Mouse (Mus musculus) bone marrow, adult 2 months (tissue): ENCODE data around the gene Prpf40b. TPM values are rescaled to one million over a fixed set of nuclear protein-coding genes. Genes with fewer than 3 reads are reported as not detected.

Source experiments
- H3K27ac ChIP-seq: fragments of 200-500 bp; 2 replicates; pipeline ENCODE4 v1.5.1; 2012; ENCODE audit warnings: low read depth, mild to moderate bottlenecking, control low read depth, inconsistent platforms, low read length; ENCODE audit not compliant: control insufficient read depth, poor library complexity, insufficient read depth
- H3K4me1 ChIP-seq: fragments of 200-500 bp; 2 replicates; pipeline ENCODE4 v1.6.1; 2011; ENCODE audit warnings: low read length; ENCODE audit not compliant: control insufficient read depth, insufficient read depth
- H3K4me3 ChIP-seq: fragments of 200-500 bp; replicated peaks from 2 replicates; pipeline ENCODE3; 2011; ENCODE audit warnings: mild to moderate bottlenecking, low read depth, low read length, control low read depth; ENCODE audit not compliant: control insufficient read depth
- CTCF ChIP-seq: fragments of 200-500 bp; IDR thresholded peaks from 2 replicates; pipeline ENCODE4 v1.5.1; 2011; ENCODE audit warnings: low read length, control low read depth; ENCODE audit not compliant: control insufficient read depth, insufficient read depth
- POLR2A ChIP-seq: fragments of 200-500 bp; IDR thresholded peaks from 2 replicates; pipeline ENCODE4 v1.6.1; 2011; ENCODE audit warnings: low read depth, mild to moderate bottlenecking, control low read depth, low read length, borderline replicate concordance; ENCODE audit not compliant: control insufficient read depth
- WGBS: fragments of 180-500 bp; shearing (Covaris S2); methylation state at CpG from one replicate; pipeline ENCODE4 v1.1.7; 2018; 5-methylcytosine and 5-hydroxymethylcytosine counted together
- polyA plus RNA-seq: library from polyadenylated mRNA; stranded (reverse); fragments of >200 nt; gene quantifications from 2 replicates; pipeline ENCODE4 v1.2.4, GENCODE M21; 2011; ENCODE audit warnings: low replicate concordance; ENCODE audit not compliant: missing spikeins, insufficient read depth, insufficient read length

The Prpf40b gene
- polyA plus RNA-seq, 1 experiment = 16.0 TPM

GRCm38 (mm10) chr15:99278271-99278670 lies 16.6 kb upstream of the Prpf40b start:
- H3K4me3 ChIP-seq = no peak overlapping the region
- no peak overlapping the region for H3K27ac ChIP-seq
- no peaks in the 10 kb centered on the region for H3K4me1 ChIP-seq
- WGBS = 84% methylated on average over 7 of the region's 7 CpGs
- no peak for TF ChIP-seq CTCF
- TF ChIP-seq POLR2A = no peak

GRCm38 (mm10) chr15:99283456-99283855 lies 11.4 kb upstream of the Prpf40b start:
- no peak overlapping the region for H3K4me3 ChIP-seq
- 61% methylated on average over 10 of the region's 10 CpGs for WGBS
- no peaks in the 10 kb centered on the region; the same call in 1 of the 2 replicates for H3K4me1 ChIP-seq
- TF ChIP-seq POLR2A = no peak
- TF ChIP-seq CTCF = peak; percentile 59; the same call in 1 of the 2 replicates
- no peak overlapping the region for H3K27ac ChIP-seq

- TF ChIP-seq POLR2A (no peak), CTCF (no peak)
- Histone ChIP-seq H3K4me3 (no peak overlapping the region), H3K4me1 (no peaks in the 10 kb centered on the region; the same call in 1 of the 2 replicates), H3K27ac (no peak overlapping the region)
- 21% methylated on average over 14 of the region's 14 CpGs for WGBS
Observed at GRCm38 (mm10) chr15:99284527-99285188, 10.2 kb upstream of the Prpf40b start.

- Histone ChIP-seq H3K27ac (no peak overlapping the region), H3K4me1 (no peaks in the 10 kb centered on the region; the same call in 1 of the 2 replicates), H3K4me3 (no peak overlapping the region)
- WGBS = 68% methylated on average over 8 of the region's 8 CpGs
- TF ChIP-seq CTCF = no peak
- TF ChIP-seq POLR2A = no peak
Observed at GRCm38 (mm10) chr15:99285189-99285535, 9.7 kb upstream of the Prpf40b start.

- Histone ChIP-seq H3K4me1 (no peaks in the 10 kb centered on the region), H3K27ac (no peak overlapping the region), H3K4me3 (no peak overlapping the region)
- WGBS = 86% methylated on average over 11 of the region's 11 CpGs
- TF ChIP-seq POLR2A (no peak), CTCF (no peak)
Observed at GRCm38 (mm10) chr15:99290586-99290985, 4.3 kb upstream of the Prpf40b start.

- TF ChIP-seq CTCF (no peak), POLR2A (no peak)
- WGBS = under 1% methylated on average over 16 of the region's 16 CpGs
- Histone ChIP-seq H3K4me1 (no peaks in the 10 kb centered on the region), H3K4me3 (peak overlapping the region; percentile 65), H3K27ac (no peak overlapping the region)
Observed at GRCm38 (mm10) chr15:99294287-99294686, 600 bp upstream of the Prpf40b start.

- Histone ChIP-seq H3K4me3 (peak within 1 kb of the TSS; percentile 65), H3K4me1 (no peaks in the 10 kb centered on the region), H3K27ac (no peak within 1 kb of the TSS; the same call in 1 of the 2 replicates)
- 10% methylated on average over 17 of the region's 17 CpGs for WGBS
- TF ChIP-seq POLR2A (no peak), CTCF (no peak)
Observed at GRCm38 (mm10) chr15:99295484-99295981, 646 bp downstream of the Prpf40b start, which contains the start of gene Fam186b. Gene Fam186b (minus strand): TSS chr15:99295888.

GRCm38 (mm10) chr15:99296213-99296612 lies 1.3 kb downstream of the Prpf40b start:
- TF ChIP-seq CTCF (no peak), POLR2A (no peak)
- Histone ChIP-seq H3K27ac (no peak overlapping the region), H3K4me1 (no peaks in the 10 kb centered on the region), H3K4me3 (no peak overlapping the region)
- WGBS = 41% methylated on average over 5 of the region's 5 CpGs
